ENCODE assay signal across 9 mouse cellular contexts in the genomic region with DNA sequence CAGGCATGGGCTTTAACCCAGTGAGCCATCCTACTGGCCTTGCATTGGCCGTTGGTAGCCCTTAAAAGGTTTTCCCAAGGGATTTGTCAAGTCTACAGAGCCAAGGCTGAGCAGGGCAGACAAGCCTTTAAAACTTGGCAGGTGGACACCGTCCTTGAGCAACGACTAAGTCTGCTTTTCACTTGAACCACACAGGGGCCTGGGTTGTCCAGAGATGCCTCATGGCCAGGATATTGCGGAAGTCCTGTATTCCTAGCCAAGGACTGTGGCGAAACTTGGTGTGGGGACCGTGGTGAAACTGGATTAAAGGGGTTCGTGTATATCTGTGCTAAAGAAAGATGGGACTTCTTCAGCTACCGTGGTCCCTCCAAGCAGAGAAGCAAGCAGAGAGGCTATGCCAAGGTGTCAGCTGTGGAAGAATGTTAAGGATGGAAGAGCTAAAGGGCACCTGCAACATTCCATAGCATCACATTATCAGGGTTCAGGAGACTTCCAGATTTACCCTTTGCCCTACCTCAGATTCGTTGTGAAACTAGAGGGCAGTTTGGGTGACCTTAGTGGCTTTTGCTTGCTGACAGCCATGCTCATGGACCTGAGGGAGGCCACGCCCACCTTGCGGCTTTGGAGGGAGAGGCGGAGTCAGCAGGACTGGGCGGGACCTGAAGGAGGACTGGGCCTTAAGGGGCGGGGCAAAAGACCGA. TPM values are rescaled to one million over a fixed set of nuclear protein-coding genes. Genes with fewer than 3 reads are reported as not detected.
DNase-seq lines count a peak whose midpoint lies in the region; ATAC-seq lines count a peak whose summit lies in the region.
"Had no signal": no experiment of that assay in that cellular context is flagged by ENCODE, and none has a peak within 500 bp of the region (broad histone marks: within the 10 kb centered on the region; RNA-seq: fewer than 3 reads in every experiment).

No protein-coding gene starts in this region.

- no peak overlapping the region for H3K9ac ChIP-seq in hindbrain, embryonic 13.5 days

- peak; percentile 86 for ATAC-seq in frontal cortex, adult (ENCODE audit: low TSS enrichment)
- no peak; the same call in 1 of the 2 replicates for ATAC-seq in hindbrain, embryonic 13.5 days (ENCODE audit: low FRiP score)
- ATAC-seq in activated CD4-positive, CD25-positive, alpha-beta regulatory T cell, adult 4 months, result no peak

- peak overlapping the region; percentile 79 for H3K4me2 ChIP-seq in hindbrain, embryonic 13.5 days

- H3K27ac ChIP-seq in hindbrain, embryonic 13.5 days, result peak overlapping the region; percentile 55

- H3K4me1 ChIP-seq in hindbrain, embryonic 13.5 days (replicated peaks), result peaks cover 14% of the 10 kb centered on the region

- no peaks in the 10 kb centered on the region for H3K36me3 ChIP-seq in hindbrain, embryonic 13.5 days

- no peak for DNase-seq in frontal cortex, postnatal 14 days (ENCODE audit: low spot score in 2 of 2)
- DNase-seq in thymus, postnatal 4 days, result peak; percentile 11
- DNase-seq in thymus, postnatal 0 days (ENCODE audit: low spot score), result no peak
- peak; percentile 35 for DNase-seq in lung, postnatal 25 days (ENCODE audit: low spot score)
- DNase-seq in urinary bladder, postnatal 14 days (ENCODE audit: low spot score), result no peak

- H3K4me3 ChIP-seq in hindbrain, embryonic 13.5 days, result peak overlapping the region; percentile 91

- H3K27me3 ChIP-seq in hindbrain, embryonic 13.5 days, result peaks cover 11% of the 10 kb centered on the region
- H3K27me3 ChIP-seq: CH12.LX had no signal

- 42% methylated on average over 15 of the region's 15 CpGs for WGBS in hindbrain, embryonic 13.5 days

- H3K9me3 ChIP-seq in hindbrain, embryonic 13.5 days, result no peaks in the 10 kb centered on the region

RNA-seq across cellular contexts. Expression of gene Acsl1, which starts 0.6 kb away (rescaled TPM):
- polyA plus RNA-seq in thymus, postnatal 0 days (2015; fragmentation: Nextera tagmentation; extraction: Ambion mirVana), result 6.6 and 8.4 TPM in 2 replicates
- polyA plus RNA-seq in hindbrain, embryonic 13.5 days (2015; fragmentation: Nextera tagmentation; extraction: Ambion mirVana), result 15.2 and 16.3 TPM in 2 replicates
- polyA plus RNA-seq in activated CD4-positive, CD25-positive, alpha-beta regulatory T cell, adult 4 months (2017; shearing (Covaris generic)), result 1 to 10 TPM; 8.1 to 9.7 TPM

Comparison
In these comparisons a context has a peak if more than half of its experiments do, and no peak if none do; other contexts are left out.
1. DNase-seq: peak in thymus, postnatal 4 days (single experiment) and lung, postnatal 25 days (single experiment); none in frontal cortex, postnatal 14 days (0 of 2), thymus, postnatal 0 days (single experiment) and urinary bladder, postnatal 14 days (single experiment).